Mouse (Mus musculus) E14TG2a.4 (cell line): ENCODE measurements around the gene Chsy1.

ENCODE experiments used
- CTCF ChIP-seq: conservative IDR thresholded peaks from 2 replicates; pipeline ENCODE4 v1.5.1; 2014; ENCODE audit warnings: low read length
- NANOG ChIP-seq: IDR thresholded peaks from 2 replicates; pipeline ENCODE4 v1.6.1; 2014; ENCODE audit warnings: borderline replicate concordance, low read length, mixed read lengths
- POU5F1 ChIP-seq: IDR thresholded peaks from 2 replicates; pipeline ENCODE4 v1.6.1; 2014; ENCODE audit warnings: low read length, borderline replicate concordance

- TF ChIP-seq CTCF (no peak), POU5F1 (no peak), NANOG (no peak)
Observed at GRCm38 (mm10) chr7:66088077-66088476, 21.2 kb upstream of the Chsy1 start.
